Mouse (Mus musculus) hematopoietic stem cell, adult 5-6 weeks (primary cell): Measurements from ENCODE around the gene Neurl3. TPM values are rescaled to one million over a fixed set of nuclear protein-coding genes. Genes with fewer than 3 reads are reported as not detected.

Source experiments
- ATAC-seq, 2 experiments: fragments of 125-278 bp in 1 of 2; replicated peaks in 1 of 2; 2 replicates each; pipeline ENCODE4 v1.8.0; 2016 to 2017; ENCODE audit warnings: inconsistent platforms in 2 of 2, mild to moderate bottlenecking in 2 of 2, moderate number of reproducible peaks in 2 of 2, low read depth in 1 of 2, moderate TSS enrichment in 1 of 2; ENCODE audit not compliant: low FRiP score in 2 of 2, poor library complexity in 2 of 2, severe bottlenecking in 2 of 2, insufficient read depth in 1 of 2, low TSS enrichment in 1 of 2
- total RNA-seq: library from RNA; stranded (forward); fragments of 172-1452, 232-1000 nt; gene quantifications from 2 replicates; pipeline ENCODE4 v1.2.3, GENCODE M21; 2017

Gene Neurl3
- total RNA-seq, 1 experiment from 2014 or later: 66.8 TPM

GRCm38 (mm10) chr1:36243447-36244057, 30.9 kb downstream of the Neurl3 start:
- peak; percentile 8 to 25; a peak in 2 of 4 replicates for ATAC-seq

- no peak for ATAC-seq
Measured at GRCm38 (mm10) chr1:36241903-36242429, 32.5 kb downstream of the Neurl3 start.

- no peak for ATAC-seq
Measured at GRCm38 (mm10) chr1:36240176-36240575, 34.3 kb downstream of the Neurl3 start.

DNA sequence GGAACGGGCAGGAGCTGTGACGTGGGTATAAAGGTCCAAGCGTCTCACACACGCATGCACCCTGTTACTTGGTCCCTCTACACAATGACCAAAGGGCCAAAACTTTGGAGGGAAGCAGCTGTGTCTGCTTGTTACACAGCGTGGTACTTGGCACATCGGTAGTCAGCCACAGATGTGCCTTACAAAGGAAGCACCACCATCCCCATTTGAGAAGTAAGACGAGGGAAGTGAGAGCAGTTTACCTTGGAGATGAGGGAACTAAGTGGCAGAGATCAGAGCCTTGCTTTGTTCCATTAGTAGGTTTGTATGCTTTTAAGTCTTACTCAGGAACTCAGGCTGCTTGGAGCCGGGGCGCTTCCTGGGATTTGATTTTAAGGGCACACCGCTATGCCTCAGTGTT, 35.1 kb downstream of the Neurl3 start:
- no peak for ATAC-seq

- no peak for ATAC-seq
Measured at GRCm38 (mm10) chr1:36235855-36236254, 38.6 kb downstream of the Neurl3 start.

GRCm38 (mm10) chr1:36235057-36235639, 39.3 kb downstream of the Neurl3 start:
- 0 out of 4 replicates have a peak, but pooled peaks of 1 of the 2 experiments have one; percentile 30 for ATAC-seq

DNA sequence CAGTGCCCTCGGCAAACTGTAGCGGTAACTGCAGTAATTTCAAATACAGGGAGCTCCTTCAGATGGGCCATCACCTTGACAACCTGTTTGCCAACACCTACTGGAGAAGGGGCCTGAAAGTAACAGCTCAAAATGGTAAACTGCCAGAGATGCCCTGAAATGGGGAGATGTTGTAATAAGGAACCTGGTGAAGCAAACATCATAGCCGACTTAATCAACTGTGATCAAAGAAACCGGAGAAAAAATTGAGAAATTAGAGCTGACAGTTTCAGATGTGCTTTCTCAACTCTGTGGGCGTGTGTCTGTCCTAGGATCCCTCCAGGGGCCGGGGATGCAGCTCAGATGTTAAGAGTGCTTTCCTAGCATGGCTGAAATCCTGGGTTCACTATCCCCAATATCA, 41.3 kb downstream of the Neurl3 start:
- peak in 1 of 2 experiments; percentile 29; a peak in 1 of 4 replicates for ATAC-seq

DNA sequence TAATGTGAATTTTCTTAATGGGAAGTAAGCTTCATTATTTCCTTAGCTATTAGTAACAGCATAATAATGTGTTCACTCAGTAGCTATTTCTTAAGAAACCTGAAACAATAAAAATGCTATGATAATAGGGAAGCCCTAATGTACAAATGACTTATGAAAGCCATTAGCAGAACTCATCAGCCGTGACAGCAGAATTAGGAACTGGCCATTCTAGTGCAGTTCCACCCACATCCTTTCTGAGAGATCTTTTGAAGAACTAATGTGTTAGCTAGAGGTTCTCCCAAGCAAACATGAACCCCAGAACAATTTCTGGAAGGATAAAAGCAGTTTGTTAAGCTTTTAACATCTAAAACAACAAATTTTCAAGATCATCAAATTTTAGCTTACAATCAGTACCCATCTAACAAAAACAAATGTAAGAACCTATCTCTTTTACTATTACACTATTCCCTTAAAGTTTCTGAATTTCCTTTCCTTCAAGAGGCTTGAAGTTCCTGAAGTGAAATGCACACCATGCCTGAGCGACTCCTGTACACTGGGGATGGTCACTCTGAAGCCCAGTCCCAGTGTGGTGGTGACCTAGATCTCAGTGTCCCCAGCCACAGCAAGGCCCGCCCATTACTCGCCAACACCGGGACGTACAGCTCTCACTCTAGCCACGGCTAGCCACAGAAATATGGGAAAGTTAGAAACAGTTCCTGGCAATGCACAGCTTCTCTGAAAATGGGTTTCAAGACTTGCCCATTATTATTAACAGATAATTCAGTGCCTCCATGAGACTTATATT, 43.4 kb downstream of the Neurl3 start:
- ATAC-seq: peak; percentile 30 to 50; a peak in 3 of 4 replicates

GRCm38 (mm10) chr1:36228461-36228860, 46.0 kb downstream of the Neurl3 start:
- no peak for ATAC-seq

DNA sequence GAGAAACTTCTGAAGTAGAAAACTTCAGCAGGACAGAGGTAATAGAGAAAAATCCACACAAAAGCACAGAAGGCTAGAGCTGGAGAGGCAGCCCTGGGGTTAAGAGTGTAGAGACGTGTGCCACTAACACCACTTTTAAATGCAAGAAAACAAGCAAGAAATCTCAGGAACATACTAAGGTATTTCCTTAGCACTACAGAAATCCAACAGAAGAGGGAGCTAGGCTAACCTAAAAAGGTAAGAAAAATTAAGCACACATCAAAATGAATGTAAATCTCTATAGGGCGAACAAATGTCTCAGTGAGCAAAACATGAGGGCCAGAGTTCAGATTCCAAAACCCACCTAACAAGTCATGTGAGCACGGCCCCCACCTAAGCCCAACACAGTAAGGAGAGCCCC, 49.8 kb downstream of the Neurl3 start:
- ATAC-seq: no peak

Other genes starting within 250 kb of the Neurl3 start
- 12.4 and 17.6 TPM in 2 replicates for gene Hs6st1, start 206.3 kb downstream of the Neurl3 start, total RNA-seq
- 76.5 and 89.6 TPM in 2 replicates for gene Uggt1, start 30.0 kb downstream of the Neurl3 start, total RNA-seq
- 33.3 and 38.5 TPM in 2 replicates for gene Arid5a, start 33.1 kb upstream of the Neurl3 start, total RNA-seq
- gene Kansl3, start 94.5 kb upstream of the Neurl3 start, total RNA-seq: 47.4 and 47.8 TPM in 2 replicates
- not detected in 2 replicates for gene Fer1l5, start 97.6 kb upstream of the Neurl3 start, total RNA-seq
- gene Lman2l, start 170.6 kb upstream of the Neurl3 start, total RNA-seq: 5.6 and 7.1 TPM in 2 replicates
- gene Cnnm4, start 196.9 kb upstream of the Neurl3 start, total RNA-seq: 8.7 and 9.6 TPM in 2 replicates
- gene Cnnm3, start 237.2 kb upstream of the Neurl3 start, total RNA-seq: 9.4 and 14.3 TPM in 2 replicates